Mouse (Mus musculus): Measurements from ENCODE around the gene Wfdc8. TPM values are rescaled to one million over a fixed set of nuclear protein-coding genes. Genes with fewer than 3 reads are reported as not detected.
"Not testable (repeated sequence)": the region's sequence is repeated elsewhere in the genome, so short reads cannot be mapped to it uniquely, and the experiment has no call there.

The Wfdc8 gene
- polyA plus RNA-seq, 1 experiment from 2014 or later, result not detected

DNA sequence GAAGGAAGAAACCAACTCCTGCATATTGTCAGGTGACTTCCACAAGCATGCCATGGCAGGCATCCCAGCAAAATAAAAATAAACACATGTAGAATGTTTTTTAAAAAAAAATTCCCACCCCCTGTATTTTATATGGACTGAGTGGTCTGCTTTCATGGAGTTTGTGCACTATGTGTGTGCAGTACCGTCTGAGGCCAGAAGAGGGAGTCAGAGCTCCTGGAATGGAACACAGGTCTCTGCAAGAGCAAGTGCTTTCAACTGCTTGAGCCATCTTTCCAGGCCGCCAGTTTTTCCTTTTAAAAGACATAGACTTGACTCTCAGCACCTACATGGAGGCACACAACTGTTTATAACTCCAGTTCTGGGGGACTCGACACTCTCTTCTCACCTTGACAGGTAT lies 9.9 kb downstream of the Wfdc8 start:
- no peaks in the 10 kb centered on the region for H3K9me3 ChIP-seq (replicated peaks)
- WGBS, result 92% methylated on average over 3 of the region's 3 CpGs
- no peaks in the 10 kb centered on the region for H3K4me1 ChIP-seq
- no peaks in the 10 kb centered on the region for H3K36me3 ChIP-seq
- H3K9ac ChIP-seq (replicated peaks), result no peak overlapping the region
- no peak overlapping the region for H3K27ac ChIP-seq (replicated peaks)
- no peak overlapping the region for H3K4me2 ChIP-seq
- no peak for ATAC-seq (ENCODE audit: low FRiP score)
- no peaks in the 10 kb centered on the region for H3K27me3 ChIP-seq (replicated peaks)
- H3K4me3 ChIP-seq (replicated peaks), result no peak overlapping the region

DNA sequence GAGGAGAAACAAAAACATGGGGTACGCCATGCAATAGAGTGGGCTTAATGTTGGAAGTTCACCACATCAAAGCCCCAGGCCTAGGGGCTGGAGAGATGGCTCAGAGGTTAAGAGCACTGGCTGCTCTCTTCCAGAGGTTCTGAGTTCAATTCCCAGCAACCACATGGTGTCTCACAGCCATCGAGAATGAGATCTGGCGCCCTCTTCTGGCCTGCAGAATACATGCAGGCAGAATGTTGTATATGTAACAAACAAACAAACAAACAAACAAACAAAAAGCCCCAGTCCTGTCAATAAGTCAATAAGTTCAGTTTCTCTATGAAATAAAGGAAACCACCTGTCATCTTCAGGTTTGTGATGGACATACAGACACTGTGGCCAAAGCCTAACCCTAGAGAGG lies 13.2 kb downstream of the Wfdc8 start:
- H3K4me1 ChIP-seq, result no peaks in the 10 kb centered on the region
- H3K9me3 ChIP-seq (replicated peaks), result no peaks in the 10 kb centered on the region
- H3K36me3 ChIP-seq, result no peaks in the 10 kb centered on the region
- H3K4me2 ChIP-seq, result no peak overlapping the region
- no peak overlapping the region for H3K9ac ChIP-seq (replicated peaks)
- WGBS, result 61% methylated on average over 3 of the region's 3 CpGs
- ATAC-seq (ENCODE audit: low FRiP score), result no peak
- H3K27me3 ChIP-seq (replicated peaks), result no peaks in the 10 kb centered on the region
- H3K4me3 ChIP-seq (replicated peaks), result no peak overlapping the region
- no peak overlapping the region for H3K27ac ChIP-seq (replicated peaks)

DNA sequence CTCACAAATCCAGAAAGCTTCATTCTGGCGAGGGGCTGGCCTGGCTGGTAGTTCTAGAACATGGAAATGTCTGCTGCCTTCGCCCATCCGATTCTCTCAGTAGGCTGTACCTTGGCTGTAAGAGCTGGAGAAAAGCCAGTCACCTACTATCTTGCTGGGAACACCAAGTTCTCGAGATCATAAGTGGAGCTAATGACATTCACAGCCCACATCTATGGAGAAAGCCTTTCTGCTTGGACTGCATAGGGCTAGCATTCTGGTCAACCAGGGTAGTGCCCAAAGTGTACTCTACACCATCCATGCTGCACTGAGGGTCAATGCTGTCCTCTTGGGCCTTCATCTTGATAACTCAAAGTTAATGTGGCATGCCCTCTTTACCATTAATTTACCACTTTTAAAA lies 19.9 kb downstream of the Wfdc8 start, which contains the start of gene Eppin:
Gene Eppin, minus strand, starts transcription at position 101 of the 400 bp plus-strand sequence.
- WGBS, result 79% methylated on average over 4 of the region's 4 CpGs
- no peak within 1 kb of the TSS for H3K4me2 ChIP-seq
- ATAC-seq (ENCODE audit: low FRiP score), result no peak
- H3K36me3 ChIP-seq, result no peaks in the 10 kb centered on the region
- H3K4me3 ChIP-seq (replicated peaks), result no peak within 1 kb of the TSS
- no peaks in the 10 kb centered on the region for H3K9me3 ChIP-seq (replicated peaks)
- no peak within 1 kb of the TSS for H3K27ac ChIP-seq (replicated peaks)
- H3K9ac ChIP-seq (replicated peaks), result no peak within 1 kb of the TSS
- H3K4me1 ChIP-seq, result no peaks in the 10 kb centered on the region
- H3K27me3 ChIP-seq (replicated peaks), result no peaks in the 10 kb centered on the region

DNA sequence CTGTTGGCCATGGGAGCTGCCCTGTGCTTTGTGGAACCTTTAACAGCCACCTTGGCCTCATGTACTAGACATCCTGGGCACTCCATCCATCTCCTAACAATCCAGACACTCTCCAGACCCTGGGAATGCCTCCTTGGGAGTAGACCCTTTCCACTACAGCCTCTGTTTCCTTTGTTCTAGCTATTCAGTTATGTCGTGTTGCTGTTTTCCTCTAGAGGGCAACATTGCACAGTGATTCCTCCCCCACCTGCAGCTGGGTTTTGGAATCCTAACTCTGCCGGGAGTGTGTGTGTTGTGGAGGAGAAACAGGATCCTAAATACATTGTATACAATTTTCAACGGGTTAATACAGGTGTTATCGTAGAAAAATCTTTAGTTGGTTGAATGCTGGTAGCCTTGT lies 21.4 kb downstream of the Wfdc8 start:
- Histone ChIP-seq H3K27ac (replicated peaks) (no peak overlapping the region), H3K4me3 (replicated peaks) (no peak overlapping the region), H3K4me2 (no peak overlapping the region), H3K9me3 (replicated peaks) (no peaks in the 10 kb centered on the region), H3K4me1 (no peaks in the 10 kb centered on the region), H3K27me3 (replicated peaks) (no peaks in the 10 kb centered on the region), H3K9ac (replicated peaks) (no peak overlapping the region), H3K36me3 (no peaks in the 10 kb centered on the region)
- WGBS, result 10% methylated on average over 4 of the region's 4 CpGs
- no peak for ATAC-seq (ENCODE audit: low FRiP score)

DNA sequence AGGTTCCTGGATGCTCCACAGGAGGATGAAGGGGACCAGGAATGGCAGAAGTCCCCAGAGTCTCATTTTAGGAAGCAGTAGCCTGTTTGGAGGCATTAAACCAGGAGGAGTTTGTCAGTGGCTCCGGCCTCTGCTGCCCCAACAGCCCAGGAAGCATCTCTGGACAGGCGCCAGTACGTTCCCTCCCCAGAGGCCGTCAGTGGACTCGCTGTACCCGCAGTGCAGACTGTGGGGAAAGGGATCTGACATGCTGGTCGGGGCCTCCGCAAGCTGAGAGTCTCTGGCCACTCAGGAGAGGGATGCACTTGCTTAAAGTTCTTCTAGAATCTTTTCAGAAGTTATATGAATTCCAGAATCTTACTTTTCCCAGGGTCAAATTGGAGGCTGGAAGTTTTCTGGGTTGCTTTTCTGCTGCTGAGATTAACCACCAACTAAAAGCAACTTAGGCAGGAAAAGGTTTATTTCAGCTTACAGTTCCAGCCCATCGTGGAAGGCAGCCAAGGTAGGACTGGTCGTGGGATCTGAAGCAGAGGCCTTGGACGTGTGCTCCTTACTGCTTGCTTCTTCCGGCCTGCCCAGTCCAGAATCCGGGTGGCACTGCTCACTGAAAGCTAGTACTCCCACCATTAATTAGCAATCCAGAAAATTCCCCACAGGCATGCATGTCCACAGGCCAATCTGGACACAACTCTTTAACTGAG lies 28.3 kb downstream of the Wfdc8 start, which contains the start of gene Wfdc6a:
Gene Wfdc6a, minus strand, starts transcription at position 423 of the 701 bp plus-strand sequence.
- H3K9me3 ChIP-seq (replicated peaks); ATAC-seq (ENCODE audit: low FRiP score); H3K9ac ChIP-seq (replicated peaks); H3K4me2 ChIP-seq; H3K27me3 ChIP-seq (replicated peaks); H3K36me3 ChIP-seq; H3K4me1 ChIP-seq; H3K4me3 ChIP-seq (replicated peaks); H3K27ac ChIP-seq (replicated peaks): not testable (repeated sequence)
- 65% methylated on average over 13 of the region's 13 CpGs for WGBS

DNA sequence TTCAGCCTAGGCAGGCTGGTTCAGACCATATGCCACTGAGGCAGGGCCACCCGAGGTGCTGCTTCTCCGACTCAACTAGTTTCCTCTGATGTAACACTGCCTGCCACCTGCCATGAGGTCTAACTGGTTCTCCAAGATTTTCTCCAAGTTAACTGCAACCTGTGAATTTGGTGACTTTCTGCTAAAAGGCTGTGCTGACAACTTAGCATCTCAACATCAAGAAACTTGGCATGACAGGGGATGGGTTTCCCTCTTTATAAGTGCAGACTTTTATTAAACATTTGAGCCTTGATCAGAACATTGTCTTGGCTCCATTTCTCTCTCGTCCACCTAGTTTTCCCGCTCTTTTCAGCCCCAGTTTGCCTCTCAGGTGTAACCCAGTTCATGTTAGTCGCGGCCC lies 40.1 kb downstream of the Wfdc8 start, which contains the start of gene Spint3:
Gene Spint3, minus strand, starts transcription at position 101 of the 400 bp plus-strand sequence.
- not testable (repeated sequence) for H3K9ac ChIP-seq (replicated peaks); ATAC-seq (ENCODE audit: low FRiP score); H3K27ac ChIP-seq (replicated peaks); H3K4me1 ChIP-seq; H3K36me3 ChIP-seq; H3K9me3 ChIP-seq (replicated peaks); H3K4me2 ChIP-seq; H3K27me3 ChIP-seq (replicated peaks); H3K4me3 ChIP-seq (replicated peaks)
- 89% methylated on average over 6 of the region's 6 CpGs for WGBS

DNA sequence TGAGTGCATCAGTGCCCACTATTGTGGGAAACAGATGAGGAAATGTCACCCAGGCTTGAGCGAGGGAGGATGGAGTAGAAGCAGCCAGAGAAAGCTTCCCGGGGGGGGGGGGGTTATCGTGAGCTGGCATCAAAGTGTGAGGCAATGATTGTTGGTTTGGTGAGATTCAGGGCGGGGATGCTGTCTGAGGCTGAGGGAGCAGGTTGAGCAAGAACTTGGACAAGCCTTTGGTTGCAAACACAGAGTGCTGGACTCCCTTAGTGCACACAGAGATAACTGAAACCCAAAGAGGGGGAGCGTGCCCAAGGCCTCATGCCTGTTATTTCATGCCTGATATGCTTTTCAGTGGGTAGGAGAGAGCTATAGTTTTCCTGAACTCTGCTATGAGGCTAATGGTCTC lies 46.0 kb downstream of the Wfdc8 start:
- WGBS, result 94% methylated on average over 5 of the region's 5 CpGs
- Histone ChIP-seq H3K27ac (replicated peaks) (no peak overlapping the region), H3K4me3 (replicated peaks) (no peak overlapping the region), H3K9ac (replicated peaks) (no peak overlapping the region), H3K9me3 (replicated peaks) (no peaks in the 10 kb centered on the region), H3K4me2 (no peak overlapping the region), H3K4me1 (peaks cover 17% of the 10 kb centered on the region), H3K27me3 (replicated peaks) (peaks cover 22% of the 10 kb centered on the region), H3K36me3 (no peaks in the 10 kb centered on the region)
- no peak for ATAC-seq (ENCODE audit: low FRiP score)

DNA sequence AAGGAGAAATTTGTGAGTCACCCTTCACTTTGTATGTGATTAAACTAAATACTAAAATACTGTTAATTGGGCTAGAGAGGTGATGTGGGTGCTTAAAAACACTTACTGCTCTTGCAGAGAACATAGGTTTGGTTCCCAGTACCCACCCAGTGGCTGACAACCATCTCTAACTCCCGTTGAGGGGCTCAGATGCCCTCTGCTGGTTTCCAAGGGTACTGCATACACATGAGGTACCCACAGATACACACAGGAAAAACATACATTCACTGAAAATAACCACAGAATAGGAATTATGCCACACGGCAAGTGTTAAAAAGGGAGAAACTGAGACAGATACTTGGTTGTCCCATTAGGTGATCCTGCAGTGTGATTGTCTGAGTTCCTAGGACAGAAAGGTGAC lies 46.4 kb downstream of the Wfdc8 start:
- 83% methylated on average over 2 of the region's 2 CpGs for WGBS
- ATAC-seq (ENCODE audit: low FRiP score), result no peak
- no peak overlapping the region for H3K27ac ChIP-seq (replicated peaks)
- H3K27me3 ChIP-seq (replicated peaks), result peaks cover 26% of the 10 kb centered on the region
- no peak overlapping the region for H3K4me3 ChIP-seq (replicated peaks)
- no peak overlapping the region for H3K4me2 ChIP-seq
- H3K36me3 ChIP-seq, result no peaks in the 10 kb centered on the region
- H3K4me1 ChIP-seq, result peaks cover 18% of the 10 kb centered on the region
- H3K9me3 ChIP-seq (replicated peaks), result no peaks in the 10 kb centered on the region
- no peak overlapping the region for H3K9ac ChIP-seq (replicated peaks)

DNA sequence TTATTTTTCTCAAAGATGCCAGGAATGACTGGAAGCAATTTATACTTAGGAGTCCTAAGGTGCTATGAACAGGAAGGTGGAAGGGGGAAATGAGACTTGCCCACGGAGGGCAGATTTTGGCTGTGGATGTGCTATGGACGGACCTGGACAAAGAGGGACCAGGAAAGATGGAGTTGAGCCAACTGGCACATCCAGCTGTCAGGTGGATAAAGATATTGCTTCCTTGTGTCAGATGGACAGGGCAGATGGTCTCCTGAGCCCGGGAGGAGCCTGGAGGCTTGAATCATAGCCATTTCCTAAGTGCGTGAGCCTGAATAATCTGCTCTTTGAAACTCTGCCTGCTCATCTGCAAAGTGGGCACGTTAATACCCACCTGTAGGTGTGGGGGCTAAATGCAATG lies 49.1 kb downstream of the Wfdc8 start:
- 61% methylated on average over 5 of the region's 5 CpGs for WGBS

DNA sequence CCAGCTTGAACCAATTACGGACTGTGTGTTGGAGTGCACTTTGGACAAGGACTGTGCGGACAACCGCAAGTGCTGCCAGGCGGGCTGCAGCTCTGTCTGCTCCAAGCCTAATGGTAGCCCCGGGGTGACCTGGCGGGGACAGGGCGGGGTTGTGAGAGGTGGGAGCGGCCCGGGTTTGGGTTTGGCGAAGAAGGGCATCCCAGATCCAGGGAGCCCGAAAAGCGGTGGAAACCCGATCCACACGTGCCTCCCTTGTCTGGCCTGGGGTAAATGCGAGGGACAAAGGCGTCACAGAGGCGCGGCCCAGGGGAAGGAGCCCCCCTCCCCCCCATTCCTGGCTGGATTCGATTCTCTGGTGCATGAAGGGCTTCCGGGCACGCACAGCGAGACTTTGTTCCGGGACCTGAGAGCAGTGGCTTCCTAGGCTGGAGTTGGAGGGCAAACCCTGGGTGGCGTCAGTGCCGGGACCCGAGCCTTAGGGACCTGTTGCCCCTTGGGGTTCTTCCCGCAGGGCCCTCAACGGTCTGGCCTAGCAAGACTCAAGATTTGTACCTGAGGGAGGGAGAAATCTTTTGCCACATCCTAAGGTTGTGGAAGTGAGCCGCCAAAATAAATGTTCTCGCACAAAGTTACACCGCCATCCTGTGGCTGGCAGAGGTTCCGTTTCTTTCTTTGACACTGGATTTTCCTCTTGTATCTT lies 49.9 kb downstream of the Wfdc8 start:
- WGBS, result under 1% methylated on average over 32 of the region's 32 CpGs
- Histone ChIP-seq H3K4me2 (peak overlapping the region; percentile 81), H3K4me1 (peaks cover 18% of the 10 kb centered on the region), H3K9ac (replicated peaks) (peak overlapping the region; percentile 47), H3K27me3 (replicated peaks) (peaks cover 30% of the 10 kb centered on the region), H3K36me3 (no peaks in the 10 kb centered on the region), H3K9me3 (replicated peaks) (no peaks in the 10 kb centered on the region), H3K4me3 (replicated peaks) (peak overlapping the region; percentile 44), H3K27ac (replicated peaks) (no peak overlapping the region)
- peak; percentile 21; the same call in 1 of the 2 replicates for ATAC-seq (ENCODE audit: low FRiP score)

More for the DNA sequence above, 49.1 kb downstream of the Wfdc8 start:
- no peak overlapping the region for H3K9ac ChIP-seq (replicated peaks)
- no peaks in the 10 kb centered on the region for H3K36me3 ChIP-seq
- peaks cover 18% of the 10 kb centered on the region for H3K4me1 ChIP-seq
- H3K27ac ChIP-seq (replicated peaks), result no peak overlapping the region
- no peak overlapping the region for H3K4me3 ChIP-seq (replicated peaks)
- peak overlapping the region; percentile 81 for H3K4me2 ChIP-seq
- H3K9me3 ChIP-seq (replicated peaks), result no peaks in the 10 kb centered on the region
- H3K27me3 ChIP-seq (replicated peaks), result peaks cover 30% of the 10 kb centered on the region
- ATAC-seq (ENCODE audit: low FRiP score), result no peak

DNA sequence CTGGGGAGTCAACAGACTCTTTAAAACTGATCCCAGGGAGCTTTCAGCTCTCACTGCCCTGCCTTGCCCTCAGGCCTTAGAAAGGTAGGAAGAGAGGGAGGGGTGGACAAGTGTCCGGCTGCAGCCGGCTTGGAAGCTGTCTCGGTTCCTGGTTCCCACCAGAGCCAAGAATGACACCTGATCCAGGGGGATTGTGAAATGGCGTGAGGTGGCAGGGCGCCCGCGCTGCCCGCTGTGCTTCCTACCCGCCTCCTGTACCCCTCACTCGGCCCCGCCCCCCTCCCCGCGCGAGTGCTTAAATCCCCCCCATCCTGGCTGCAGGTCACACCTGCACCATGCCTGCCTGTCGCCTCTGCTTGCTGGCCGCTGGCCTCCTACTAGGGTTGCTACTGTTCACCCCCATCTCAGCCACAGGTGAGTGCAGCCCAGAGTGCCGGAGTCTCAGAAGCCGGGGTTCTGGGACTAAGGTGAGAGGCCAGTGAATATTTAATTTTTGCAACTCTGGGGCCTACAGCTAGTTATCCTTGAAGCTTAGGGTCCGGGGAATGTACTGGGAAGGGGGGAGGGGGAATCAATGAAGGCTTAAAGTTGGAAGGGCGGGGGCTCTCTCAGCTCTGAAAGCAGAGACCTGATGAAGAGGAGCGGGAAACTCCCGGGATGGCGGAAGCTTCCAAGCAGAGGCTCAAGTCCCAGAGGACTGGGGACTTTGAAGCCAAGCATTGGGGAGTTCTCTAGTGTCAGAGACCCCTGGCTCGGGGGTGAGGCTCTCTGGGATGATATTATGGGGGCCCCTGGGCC lies 50.8 kb downstream of the Wfdc8 start, which contains the start of gene Wfdc2:
Gene Wfdc2, plus strand, starts transcription at position 23 of the 798 bp plus-strand sequence.
- no peak for ATAC-seq (ENCODE audit: low FRiP score)
- 3% methylated on average over 24 of the region's 24 CpGs for whole genome bisulfite sequencing
- peaks cover 30% of the 10 kb centered on the region for H3K27me3 ChIP-seq (replicated peaks)

More for the DNA sequence above, 50.8 kb downstream of the Wfdc8 start, which contains the start of gene Wfdc2:
- Histone ChIP-seq H3K4me2 (peak within 1 kb of the TSS; percentile 81), H3K4me1 (peaks cover 18% of the 10 kb centered on the region), H3K27ac (replicated peaks) (no peak within 1 kb of the TSS), H3K36me3 (no peaks in the 10 kb centered on the region), H3K4me3 (replicated peaks) (peak within 1 kb of the TSS; percentile 44), H3K9me3 (replicated peaks) (no peaks in the 10 kb centered on the region), H3K9ac (replicated peaks) (peak within 1 kb of the TSS; percentile 47)

Data from neural tube, embryonic 15.5 days (tissue).